Mouse (Mus musculus) left cerebral cortex, postnatal 36 days (tissue): ENCODE results near the gene Fam114a2. TPM values are rescaled to one million over a fixed set of nuclear protein-coding genes. Genes with fewer than 3 reads are reported as not detected.
"Not testable (repeated sequence)": the region's sequence is repeated elsewhere in the genome, so short reads cannot be mapped to it uniquely, and the experiment has no call there.

Experiments used
- DNase-seq, 2 experiments: peaks; one replicate each; pipeline ENCODE4 v3.0.0; 2021 to 2022; ENCODE audit warnings: low spot score in 2 of 2, mixed read lengths in 1 of 2
- intact Hi-C: fragments of 180-260 bp; cut with DNase I; formaldehyde crosslinking; loops from one replicate; pipeline ENCODE4 v1.15.1; 2025
- total RNA-seq, 2 experiments: library from RNA; stranded (reverse); gene quantifications; 2 replicates each; pipeline ENCODE4 v1.2.3; 2021

Fam114a2 gene
- 10 to 100 TPM; 26.9 to 34.7 TPM for total RNA-seq

DNA sequence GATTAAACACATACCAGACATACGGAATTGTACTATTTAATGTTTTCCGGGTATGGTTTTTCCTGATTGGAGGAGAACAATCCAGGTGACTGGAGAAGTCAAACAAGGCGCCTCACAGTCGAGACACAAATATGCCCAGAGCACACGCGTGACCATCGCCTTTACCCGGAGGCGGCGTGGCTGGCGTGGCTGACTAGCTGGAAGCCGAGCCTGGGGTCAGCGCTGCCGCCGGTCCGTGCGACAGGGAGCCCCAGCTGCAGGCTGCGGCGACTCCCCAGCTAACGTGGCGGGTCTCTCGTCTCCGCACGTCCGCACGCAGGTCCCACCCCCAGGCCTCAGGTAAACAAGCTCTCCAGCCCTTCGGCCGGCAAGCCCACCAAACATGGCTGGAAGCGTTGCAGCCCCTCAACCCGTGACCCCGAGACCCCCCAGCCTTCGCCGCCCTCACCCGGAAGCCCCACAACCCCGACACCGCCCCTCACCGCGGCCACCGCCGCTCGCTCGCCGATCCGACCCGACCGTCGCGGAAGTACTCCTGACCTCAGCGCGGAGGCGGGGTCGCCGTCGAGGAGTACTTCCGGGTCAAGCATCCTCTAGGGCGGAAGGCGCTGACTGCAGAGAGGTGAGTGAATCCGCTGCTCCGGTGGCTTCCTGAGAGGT, at the start of gene Fam114a2, which contains the start of gene Mfap3:
TSS of gene Fam114a2 (minus strand) at position 527 of the 660 bp plus-strand sequence.
TSS of gene Mfap3 (plus strand) at position 574 of the 660 bp plus-strand sequence.
- intact Hi-C loops: no loop called here
- peak; percentile 89 to 90 for DNase-seq

DNA sequence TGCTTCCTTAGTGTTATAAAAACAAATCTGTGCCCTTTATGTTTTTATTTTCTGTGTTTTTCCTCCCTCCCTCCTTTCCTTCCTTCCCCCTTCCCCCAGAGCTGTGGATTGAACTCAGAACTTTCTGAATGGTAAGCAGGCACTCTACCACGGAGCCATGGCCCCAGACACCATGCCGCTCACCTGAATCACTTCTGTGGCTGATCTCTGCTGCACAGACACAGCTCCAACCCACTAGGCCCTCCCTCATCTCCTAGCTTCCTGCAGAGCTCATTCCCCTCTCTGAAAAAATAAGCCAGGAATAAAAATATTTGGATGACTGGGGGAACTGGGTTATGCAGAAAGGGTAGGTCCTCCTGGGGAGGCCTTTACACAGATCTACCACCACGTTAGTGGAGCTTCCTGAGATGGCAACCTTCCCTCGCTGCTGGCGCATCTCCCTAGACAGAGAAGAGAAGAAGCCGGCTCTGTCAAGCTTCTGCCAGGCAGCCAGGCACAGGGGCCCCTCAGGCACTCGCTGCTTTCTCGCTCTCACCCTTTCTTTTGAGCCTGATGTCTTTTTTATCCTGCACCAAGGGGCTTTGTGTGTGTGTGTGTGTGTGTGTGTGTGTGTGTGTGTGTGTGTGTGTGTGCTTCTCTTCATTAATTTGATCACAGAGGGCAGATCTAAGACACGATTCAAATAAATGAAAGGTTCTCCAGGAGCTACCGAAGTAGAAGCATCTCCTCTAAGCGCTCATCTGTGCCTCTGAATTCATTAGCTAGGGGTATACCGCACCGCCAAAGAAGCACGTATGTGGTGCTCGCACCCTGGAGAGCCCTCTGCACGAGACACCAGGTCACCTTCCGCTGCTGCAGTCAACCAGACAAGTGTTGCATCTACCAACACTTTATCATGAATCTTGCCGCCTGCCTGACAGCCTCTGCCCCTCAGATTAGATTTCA, 47.9 kb upstream of the Fam114a2 start:
- DNase-seq: no peak
- intact Hi-C loops: no loop called here

DNA sequence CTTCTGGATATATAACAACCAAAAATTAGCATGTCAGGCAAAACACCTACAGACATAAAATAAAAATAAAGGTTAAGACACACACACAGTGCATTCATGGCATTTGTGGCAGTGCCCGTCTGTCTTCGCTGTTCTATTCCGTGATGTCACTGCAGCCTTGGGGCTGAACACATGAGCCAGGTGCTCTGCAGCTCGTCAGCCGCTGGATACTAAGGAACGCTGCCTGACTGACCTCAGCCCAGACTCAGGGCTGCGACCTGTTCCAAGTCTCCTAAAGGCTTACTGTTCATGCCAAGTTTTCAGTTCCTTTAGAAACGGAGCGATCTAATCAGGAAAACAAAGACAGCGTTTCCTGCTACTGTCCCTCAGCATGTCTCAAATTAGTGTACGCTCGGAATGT, 46.1 kb upstream of the Fam114a2 start:
- intact Hi-C loops: no loop called here
- DNase-seq: no peak

DNA sequence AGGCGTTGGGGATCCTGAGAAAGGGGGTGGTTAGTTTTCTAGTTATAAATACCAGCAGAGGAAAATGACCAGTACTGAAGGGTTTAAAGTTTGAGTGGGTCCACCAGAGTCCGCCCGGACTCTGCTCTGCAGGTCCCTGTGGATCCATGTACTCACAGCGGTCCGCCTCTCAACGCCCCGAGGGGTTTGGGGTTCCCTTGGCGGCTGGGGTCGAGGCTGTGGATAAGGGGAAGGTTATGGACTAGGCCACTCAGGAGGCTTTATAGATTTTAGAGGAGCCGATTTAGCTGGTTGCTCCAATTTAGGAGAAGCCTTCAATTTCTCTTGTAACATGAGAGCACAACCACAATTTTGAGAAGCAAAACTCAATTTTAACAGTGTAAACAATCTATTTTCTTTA, 39.5 kb upstream of the Fam114a2 start:
- intact Hi-C loops, DNase-seq: not testable (repeated sequence)

DNA sequence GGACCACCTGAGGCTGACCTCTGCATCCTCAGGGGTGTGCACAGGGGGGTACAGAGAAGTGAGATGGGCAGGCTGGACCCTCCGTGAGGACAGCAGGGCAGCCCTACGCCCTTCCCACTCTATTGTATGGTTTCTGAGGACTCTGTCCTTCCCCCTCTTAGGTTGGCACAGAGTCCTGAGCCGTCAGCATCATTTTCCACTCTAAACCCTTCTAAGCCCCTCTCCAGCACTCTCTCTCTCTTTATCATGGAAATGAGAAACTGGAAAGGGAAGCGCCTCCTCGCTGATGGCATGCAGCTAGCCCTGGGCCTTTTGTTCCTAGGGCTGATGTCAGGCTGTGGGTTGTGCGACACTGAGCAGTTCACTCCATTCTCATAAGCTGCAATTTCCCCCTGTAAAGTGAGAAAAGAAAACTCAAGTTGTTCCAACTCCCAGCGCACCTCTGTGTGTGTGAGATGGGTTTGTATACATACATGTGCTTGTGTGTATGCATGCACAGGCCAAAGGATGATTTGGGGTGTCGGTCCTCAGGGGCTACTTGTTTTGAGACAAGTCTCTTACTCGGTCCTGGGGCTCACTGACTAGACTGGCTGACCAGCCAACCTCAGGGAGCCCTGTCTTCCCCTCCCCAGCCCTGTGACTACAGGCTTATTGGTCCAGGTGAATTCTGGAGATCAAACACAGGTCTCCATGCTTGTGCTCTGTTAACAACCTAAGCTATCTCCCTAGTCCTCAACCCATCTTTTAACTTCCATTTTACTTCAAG, 34.8 kb upstream of the Fam114a2 start:
- DNase-seq: no peak
- intact Hi-C loops: no loop called here

DNA sequence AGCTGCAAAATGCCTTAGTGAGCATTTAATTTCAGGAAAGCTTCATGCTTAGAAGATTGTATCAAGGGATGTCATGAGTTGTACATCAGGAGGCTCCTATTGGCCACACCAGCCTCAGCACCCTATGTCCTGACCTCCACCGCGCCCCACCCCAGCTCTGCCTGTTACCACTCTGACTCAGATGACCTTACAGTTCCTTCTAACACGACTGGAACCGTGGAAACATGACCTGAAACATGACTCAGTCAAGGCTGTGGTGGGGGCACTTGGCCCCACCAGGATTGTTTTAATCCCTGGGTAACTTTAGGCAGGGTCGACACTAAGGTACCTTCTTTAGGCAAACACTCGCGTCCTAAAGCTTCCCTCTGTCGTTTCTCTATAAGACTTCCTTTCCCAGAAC, 32.6 kb upstream of the Fam114a2 start:
- no peak for DNase-seq
- intact Hi-C loops: no loop called here

DNA sequence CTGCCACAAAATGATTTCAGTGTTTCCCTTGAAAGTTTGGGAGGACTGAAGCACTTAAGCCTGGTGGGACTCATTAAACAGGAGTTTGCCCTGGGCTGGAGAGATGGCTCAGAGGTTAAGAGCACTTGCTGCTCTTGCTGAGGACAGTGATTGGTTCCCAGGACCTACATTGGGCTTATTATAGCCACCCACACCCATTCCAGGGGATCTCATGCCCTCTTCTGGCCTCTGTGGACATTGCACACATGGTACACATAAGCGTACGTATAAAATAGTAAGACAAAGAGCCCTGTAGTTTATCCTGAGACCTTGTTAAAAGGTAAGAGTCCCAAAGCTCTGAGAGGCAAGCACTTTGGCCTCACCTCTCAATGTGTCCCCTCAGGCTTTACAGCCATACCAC, 31.8 kb upstream of the Fam114a2 start:
- intact Hi-C loops: no loop called here
- DNase-seq: no peak

DNA sequence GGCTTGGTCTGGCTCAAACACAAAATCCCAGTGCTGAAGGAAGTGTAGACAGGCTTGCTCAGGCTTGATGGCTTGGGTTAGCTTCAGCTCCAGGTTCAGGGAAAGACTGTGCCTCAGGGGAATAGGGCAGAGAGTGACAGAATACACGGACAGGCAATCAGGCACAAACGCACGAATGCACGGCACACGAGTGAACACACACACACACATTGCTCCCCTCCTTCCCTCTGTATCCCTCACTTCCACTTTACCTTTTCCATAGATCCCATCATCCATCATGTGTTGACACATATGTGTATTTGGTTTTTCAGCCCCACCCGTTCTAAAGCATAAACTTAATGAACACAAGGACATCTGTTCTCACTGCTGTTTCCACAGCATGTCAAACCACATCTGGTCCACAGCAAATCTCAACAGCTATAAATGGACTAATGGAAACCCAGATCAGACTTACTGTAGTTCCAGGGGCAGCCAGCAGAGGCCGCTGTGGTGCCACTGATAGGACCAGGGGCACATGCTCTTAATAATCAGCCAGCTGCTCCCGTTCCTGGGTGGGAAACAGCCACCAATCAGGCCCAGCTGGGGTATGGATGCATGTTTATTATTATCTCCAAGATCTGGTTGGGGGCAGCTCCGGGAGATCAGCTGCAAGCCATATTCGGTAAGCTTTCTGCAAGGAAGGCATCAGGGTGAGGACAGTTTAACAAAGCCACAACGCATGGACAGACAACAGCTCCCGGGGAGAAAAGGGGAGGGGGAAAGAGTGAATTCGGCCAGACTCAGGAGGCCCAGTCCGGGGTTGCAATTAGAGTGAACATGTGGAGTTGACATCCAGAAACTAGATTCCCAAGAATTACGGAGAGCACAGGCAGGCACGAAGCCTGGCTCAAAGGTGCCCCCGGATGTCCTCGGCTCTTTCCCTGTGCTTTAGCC, 30.5 kb upstream of the Fam114a2 start:
- peak; percentile 54 to 74 for DNase-seq
- intact Hi-C loops: loop anchor here (2.0 to 10.0 kb wide), 3 partner anchors 96 to 386 kb away; partner anchors contain the start of gene Galnt10

DNA sequence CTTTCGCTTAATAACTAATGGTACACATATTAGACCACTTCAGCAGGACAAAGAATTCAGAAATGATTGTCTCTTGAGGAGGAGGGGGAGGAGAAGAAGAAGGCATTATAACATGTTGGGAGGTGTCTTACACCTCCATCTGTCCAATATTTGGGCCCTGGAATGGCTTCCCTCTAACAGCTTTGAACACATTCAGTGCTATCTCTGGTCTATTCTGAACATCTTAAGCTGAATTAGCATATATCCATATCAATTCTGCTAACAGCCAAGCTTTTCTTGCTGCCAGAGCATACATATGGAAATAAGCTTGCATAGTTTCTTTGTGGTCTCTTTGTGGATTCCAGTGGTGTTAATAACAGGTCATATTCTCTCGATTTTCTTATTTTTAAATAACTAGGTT, 22.3 kb upstream of the Fam114a2 start:
- no peak for DNase-seq
- intact Hi-C loops: loop anchor here (10.0 kb wide), 1 partner anchor 394 kb away; no protein-coding TSS in a partner anchor

DNA sequence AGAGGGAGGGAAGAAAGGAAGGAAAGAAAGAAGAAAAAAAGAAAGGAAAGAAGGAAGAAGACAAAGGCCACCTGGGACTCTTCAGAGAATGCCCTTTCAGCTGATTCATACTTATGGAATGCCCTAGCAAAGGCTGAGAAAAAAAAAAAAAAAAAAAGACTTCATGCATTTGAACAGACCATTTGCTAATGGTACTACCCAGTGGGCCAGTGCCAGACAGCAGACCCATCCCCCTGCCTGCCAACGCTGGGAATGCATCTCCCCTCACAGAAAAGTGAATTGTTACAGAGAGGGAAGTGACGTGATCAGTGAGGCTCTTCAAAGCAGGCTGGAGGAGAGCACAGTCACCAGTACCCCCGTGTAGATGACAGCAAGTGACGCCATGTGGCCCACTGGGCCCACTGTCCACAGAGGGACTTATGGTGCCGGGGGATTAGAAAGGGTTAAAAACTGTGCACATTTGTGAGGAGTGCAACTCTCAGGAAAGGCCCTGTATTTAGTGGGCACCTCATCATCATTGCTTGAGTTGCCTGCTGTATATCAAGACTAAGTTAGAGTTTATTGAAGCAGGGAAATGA, 21.5 kb upstream of the Fam114a2 start:
- intact Hi-C loops: loop anchor here (10.0 kb wide), 1 partner anchor 395 kb away; no protein-coding TSS in a partner anchor
- no peak for DNase-seq

DNA sequence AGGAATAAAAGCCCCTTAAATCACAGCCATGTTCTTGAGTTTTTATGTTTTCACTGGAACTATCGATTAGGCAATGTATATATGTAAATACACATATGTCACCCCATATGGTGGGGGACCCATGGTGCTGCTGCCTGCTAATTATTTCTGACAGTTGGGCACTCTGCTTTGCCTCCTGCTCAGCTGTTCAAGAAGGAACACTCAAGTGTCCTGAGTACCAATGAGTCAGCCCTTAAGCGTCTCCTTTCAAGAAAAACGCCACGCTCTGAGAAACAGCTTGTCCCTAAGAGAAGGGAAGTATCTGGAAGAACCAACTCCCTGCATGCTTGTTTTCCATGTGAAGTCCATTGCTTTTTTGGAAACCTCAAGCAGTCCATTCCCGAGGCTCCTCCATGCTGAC, 17.5 kb upstream of the Fam114a2 start:
- no peak for DNase-seq
- intact Hi-C loops: no loop called here

DNA sequence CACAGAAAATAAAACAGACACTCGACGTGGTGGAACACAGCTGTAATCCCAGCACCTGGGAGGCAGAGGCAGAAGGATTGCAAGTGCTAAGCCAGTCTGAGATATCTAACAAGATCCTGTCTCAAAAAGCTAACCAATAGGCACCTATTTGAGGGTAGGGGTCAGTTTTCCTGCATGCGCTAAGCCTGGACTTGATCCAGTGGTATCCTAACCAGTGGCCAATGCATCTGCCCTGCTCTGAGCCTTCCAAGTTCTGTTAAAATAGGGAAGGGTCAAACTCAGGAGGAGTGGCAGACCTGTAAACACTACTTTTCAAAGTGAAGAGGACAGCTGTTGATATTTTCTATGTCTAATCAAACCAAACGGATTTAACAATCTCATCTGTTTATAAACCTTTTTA, 13.9 kb upstream of the Fam114a2 start:
- no peak for DNase-seq
- intact Hi-C loops: no loop called here

DNA sequence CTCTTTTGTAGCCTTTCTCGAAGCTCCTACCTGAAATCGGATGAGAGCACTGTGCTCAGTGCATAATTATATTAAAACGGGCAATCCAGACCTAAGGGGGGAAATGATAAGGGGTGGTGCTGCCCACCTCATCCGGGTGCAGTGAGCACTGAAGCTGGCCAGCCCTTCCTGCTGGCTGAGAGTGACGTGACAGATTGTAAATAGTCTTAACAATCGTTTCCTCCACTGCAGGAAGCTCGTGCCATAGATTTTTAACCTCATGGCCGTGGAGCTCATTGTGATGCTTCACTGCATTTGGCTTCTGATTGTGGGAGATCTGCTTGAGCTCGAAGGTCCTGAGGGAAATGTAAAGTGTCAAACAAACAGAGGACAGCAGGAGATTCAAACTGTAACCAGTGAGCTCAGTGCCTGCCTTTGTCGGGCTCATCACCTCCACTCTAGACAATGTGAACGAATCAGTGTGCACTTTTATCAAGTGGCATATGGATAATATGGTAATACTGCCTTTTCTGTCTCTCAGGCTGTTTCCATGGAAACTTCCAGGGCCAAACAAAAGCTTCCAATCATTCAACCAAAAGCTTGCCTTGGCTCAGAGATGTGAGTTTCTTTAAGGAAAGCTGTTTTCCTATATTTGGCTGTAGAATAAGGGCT, 13.0 kb upstream of the Fam114a2 start:
- intact Hi-C loops: no loop called here
- DNase-seq: no peak

DNA sequence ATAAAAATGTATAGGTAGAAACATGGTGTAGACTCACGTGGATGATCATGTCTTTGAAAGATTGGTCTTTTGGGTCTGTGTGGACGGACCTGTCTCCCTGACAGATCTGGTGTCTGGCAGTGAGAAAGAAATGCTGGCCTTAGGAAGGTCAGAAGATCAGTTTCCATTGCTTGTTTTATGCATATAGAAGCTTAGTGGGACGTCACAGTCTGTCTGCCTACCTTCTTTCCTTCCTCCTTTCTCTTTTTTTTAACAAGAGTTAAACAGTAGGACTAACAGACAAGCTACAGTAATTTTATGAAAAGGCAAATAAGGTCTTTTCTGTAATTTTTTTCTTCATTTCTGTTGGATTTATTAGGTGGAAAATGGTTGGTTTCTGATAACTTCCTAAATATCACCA, 10.7 kb upstream of the Fam114a2 start:
- no peak for DNase-seq
- intact Hi-C loops: no loop called here

DNA sequence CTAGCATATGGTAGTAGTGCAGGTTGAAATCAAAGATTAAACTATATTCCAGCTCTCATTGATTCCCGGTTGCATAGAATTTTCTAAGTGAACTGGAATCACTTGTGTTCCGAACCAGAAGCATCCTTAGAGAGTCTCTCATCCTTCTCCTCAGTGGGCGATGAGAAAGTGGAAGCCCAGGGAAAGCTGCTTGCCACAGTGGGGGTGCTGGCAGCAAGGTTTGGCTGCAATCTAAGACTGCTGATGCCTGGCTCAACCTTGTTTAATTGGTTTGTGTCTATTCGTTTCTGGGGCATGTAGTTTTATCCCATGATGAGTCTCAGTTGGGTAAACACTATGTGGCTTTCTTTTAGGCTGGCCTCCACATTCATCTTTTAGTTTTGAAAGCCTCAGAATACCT, 9.1 kb upstream of the Fam114a2 start:
- no peak for DNase-seq
- intact Hi-C loops: no loop called here

DNA sequence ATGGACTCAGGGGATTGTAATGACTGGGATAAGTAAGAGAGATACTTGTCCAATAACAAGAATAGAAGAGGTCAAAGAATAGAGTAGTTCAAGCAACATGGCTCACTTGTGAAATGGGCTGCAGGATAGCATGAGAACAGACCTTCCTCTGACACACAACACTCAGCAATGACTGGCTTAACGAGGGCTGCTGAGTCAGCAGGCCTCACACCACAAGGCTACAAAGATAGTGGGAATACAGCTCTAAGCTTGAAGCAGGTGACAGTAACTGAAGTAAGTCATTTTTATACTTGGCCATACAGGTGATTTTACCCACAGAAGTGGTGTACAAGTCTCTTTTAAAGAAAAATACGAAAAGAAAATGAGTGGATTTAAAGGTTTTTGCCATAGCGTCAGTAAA, 7.5 kb upstream of the Fam114a2 start:
- DNase-seq: no peak
- intact Hi-C loops: no loop called here

DNA sequence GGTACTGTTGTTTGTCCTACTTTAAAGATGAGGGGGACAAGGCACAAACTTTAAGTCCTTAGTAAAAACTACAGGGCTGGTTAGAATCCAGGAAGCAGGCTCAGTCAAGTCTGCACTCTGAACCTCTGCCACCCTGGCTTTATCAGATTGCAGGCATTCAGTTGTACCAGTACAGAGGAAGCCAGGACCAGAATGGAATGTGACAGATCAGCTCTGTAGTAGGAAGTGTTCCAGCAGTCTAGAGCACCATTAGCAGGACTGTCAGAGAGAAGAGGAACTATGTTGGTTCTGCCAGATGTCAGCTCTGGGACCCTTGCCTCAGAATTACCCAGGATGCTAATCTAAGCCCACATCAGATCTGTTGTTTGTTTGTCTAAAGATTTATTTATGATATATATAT, 6.2 kb upstream of the Fam114a2 start:
- no peak for DNase-seq
- intact Hi-C loops: no loop called here

DNA sequence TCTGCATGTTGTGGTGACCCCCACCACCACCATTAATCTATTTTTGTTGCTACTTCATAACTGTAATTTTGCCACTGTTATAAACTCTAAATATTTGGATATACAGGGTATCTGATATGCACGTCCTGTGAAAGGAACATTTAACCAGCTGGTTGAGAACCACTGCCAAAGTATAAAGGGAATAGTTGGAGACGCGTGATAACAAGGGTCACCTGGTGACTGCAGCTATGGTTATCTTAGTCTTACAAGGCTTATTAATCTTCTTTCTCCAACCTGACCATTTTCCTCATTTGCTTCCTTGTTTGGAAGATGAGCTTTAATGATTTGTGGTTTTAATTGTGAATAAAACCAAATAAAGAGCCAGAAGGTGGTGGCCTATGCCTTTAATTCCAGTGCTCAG, 5.0 kb upstream of the Fam114a2 start:
- no peak for DNase-seq
- intact Hi-C loops: no loop called here
